In genomic region chr11:31755858-31756257, GRCm38 (mm10) we compare ENCODE assay signal across 18 mouse cellular contexts.
DNase-seq lines count a peak whose midpoint lies in the region; ATAC-seq and TF ChIP-seq lines count a peak whose summit lies in the region.
"Had no signal": no experiment of that assay in that cellular context is flagged by ENCODE, and none has a peak within 500 bp of the region (broad histone marks: within the 10 kb centered on the region; RNA-seq: fewer than 3 reads in every experiment).

No protein-coding gene starts in this region.

- WGBS in stomach, embryonic 16.5 days, result 48% methylated on average over 3 of the region's 3 CpGs
- WGBS in stomach, postnatal 0 days, result 53% methylated on average over 3 of the region's 3 CpGs
- 35% methylated on average over 3 of the region's 3 CpGs for WGBS in kidney, embryonic 15.5 days

- no peaks in the 10 kb centered on the region for H3K9me3 ChIP-seq in stomach, embryonic 16.5 days (replicated peaks; ENCODE audit: control insufficient read depth, low read length)
- H3K9me3 ChIP-seq in stomach, postnatal 0 days (ENCODE audit: control insufficient read depth, low read length), result no peaks in the 10 kb centered on the region
- no peaks in the 10 kb centered on the region for H3K9me3 ChIP-seq in kidney, embryonic 15.5 days (replicated peaks)
- H3K9me3 ChIP-seq: forebrain, embryonic 15.5 days; heart, embryonic 12.5 days; hindbrain, embryonic 10.5 days; hindbrain, embryonic 15.5 days had no signal

- TF ChIP-seq EP300 in stomach, postnatal 0 days (optimal IDR thresholded peaks at IDR 0.05), result no peak

- no peak overlapping the region for H3K4me3 ChIP-seq in gastrocnemius, adult 2 months
- H3K4me3 ChIP-seq in stomach, embryonic 16.5 days (replicated peaks; ENCODE audit: low read length), result no peak overlapping the region
- H3K4me3 ChIP-seq in stomach, postnatal 0 days (ENCODE audit: low read depth, low read length), result no peak overlapping the region
- H3K4me3 ChIP-seq in kidney, embryonic 15.5 days (replicated peaks), result no peak overlapping the region
- H3K4me3 ChIP-seq: forebrain, embryonic 15.5 days; heart, embryonic 12.5 days; hindbrain, embryonic 10.5 days; hindbrain, embryonic 15.5 days had no signal

- H3K27ac ChIP-seq in gastrocnemius, adult 2 months, result peak overlapping the region; percentile 63
- H3K27ac ChIP-seq in stomach, embryonic 16.5 days (ENCODE audit: low read length), result no peak overlapping the region
- H3K27ac ChIP-seq in stomach, postnatal 0 days (replicated peaks), result no peak overlapping the region
- H3K27ac ChIP-seq in kidney, embryonic 15.5 days, result no peak overlapping the region
- H3K27ac ChIP-seq: forebrain, embryonic 15.5 days; hindbrain, embryonic 15.5 days had no signal

- intact Hi-C loops in gastrocnemius, adult 2 months (cut with DNase I), result no loop called here
- intact Hi-C loops in left cerebral cortex, postnatal 4 days (cut with DNase I), result loop anchor here (5.0 to 10.0 kb wide), 4 partner anchors 71 to 939 kb away; partner anchors contain the start of gene Cpeb4

- no peak for DNase-seq in gastrocnemius, adult 2 months
- no peak for DNase-seq in gastrocnemius, adult 8-10 months (ENCODE audit: low spot score in 2 of 2)
- peak; percentile 81 for DNase-seq in left cerebral cortex, postnatal 4 days
- DNase-seq in left cerebral cortex, adult 11 months (ENCODE audit: low spot score), result no peak
- DNase-seq in stomach, postnatal 0 days (ENCODE audit: low spot score), result no peak
- DNase-seq: adrenal gland, postnatal 14 days; cerebellum, adult 11-12 months; cerebellum, adult 9-10 months; gastrocnemius, postnatal 14 days had no signal

- no peak overlapping the region for H3K4me2 ChIP-seq in stomach, embryonic 16.5 days (ENCODE audit: low read depth, low read length)
- H3K4me2 ChIP-seq in stomach, postnatal 0 days (replicated peaks; ENCODE audit: low read depth), result no peak overlapping the region
- H3K4me2 ChIP-seq in kidney, embryonic 15.5 days, result no peak overlapping the region
- H3K4me2 ChIP-seq: forebrain, embryonic 15.5 days; heart, embryonic 12.5 days; hindbrain, embryonic 15.5 days had no signal

- no peaks in the 10 kb centered on the region for H3K36me3 ChIP-seq in stomach, embryonic 16.5 days (ENCODE audit: control insufficient read depth, insufficient read depth, low read length)
- no peaks in the 10 kb centered on the region for H3K36me3 ChIP-seq in stomach, postnatal 0 days (ENCODE audit: control insufficient read depth, insufficient read depth, low read length)
- H3K36me3 ChIP-seq in kidney, embryonic 15.5 days, result no peaks in the 10 kb centered on the region
- H3K36me3 ChIP-seq: forebrain, embryonic 15.5 days; heart, embryonic 12.5 days; hindbrain, embryonic 10.5 days; hindbrain, embryonic 15.5 days had no signal

- no peaks in the 10 kb centered on the region for H3K27me3 ChIP-seq in stomach, embryonic 16.5 days (ENCODE audit: control insufficient read depth, insufficient read depth, low read length)
- H3K27me3 ChIP-seq in stomach, postnatal 0 days (ENCODE audit: control insufficient read depth, insufficient read depth, low read length), result no peaks in the 10 kb centered on the region
- H3K27me3 ChIP-seq in kidney, embryonic 15.5 days, result no peaks in the 10 kb centered on the region
- H3K27me3 ChIP-seq: CH12.LX; forebrain, embryonic 15.5 days; heart, embryonic 12.5 days; hindbrain, embryonic 15.5 days; Patski had no signal

- no peaks in the 10 kb centered on the region; the same call in 1 of the 2 replicates for H3K4me1 ChIP-seq in stomach, embryonic 16.5 days (ENCODE audit: control insufficient read depth, insufficient read depth, low read length)
- H3K4me1 ChIP-seq in stomach, postnatal 0 days (replicated peaks; ENCODE audit: control insufficient read depth, insufficient read depth), result no peaks in the 10 kb centered on the region
- H3K4me1 ChIP-seq in kidney, embryonic 15.5 days, result no peaks in the 10 kb centered on the region

- no peak overlapping the region for H3K9ac ChIP-seq in stomach, embryonic 16.5 days (ENCODE audit: low read length)
- no peak overlapping the region for H3K9ac ChIP-seq in stomach, postnatal 0 days (ENCODE audit: low read length)
- no peak overlapping the region for H3K9ac ChIP-seq in kidney, embryonic 15.5 days
- H3K9ac ChIP-seq: forebrain, embryonic 15.5 days; heart, embryonic 12.5 days; hindbrain, embryonic 15.5 days had no signal

- TF ChIP-seq CTCF in gastrocnemius, adult 2 months (IDR thresholded peaks at IDR 0.05), result no peak
- no peak for TF ChIP-seq CTCF in stomach, postnatal 0 days (IDR thresholded peaks at IDR 0.05; ENCODE audit: low read depth)

- peak; percentile 38; the same call in 1 of the 2 replicates for ATAC-seq in stomach, embryonic 16.5 days (ENCODE audit: insufficient read depth, low FRiP score)
- no peak for ATAC-seq in stomach, postnatal 0 days (ENCODE audit: low FRiP score, low TSS enrichment)
- ATAC-seq in kidney, embryonic 15.5 days (replicated peaks; ENCODE audit: low FRiP score), result no peak
- ATAC-seq: activated CD4-positive, CD25-positive, alpha-beta regulatory T cell, adult 4 months; forebrain, embryonic 15.5 days; Patski had no signal
